Mouse (Mus musculus) E14TG2a.4 (cell line): Measurements from ENCODE around the gene Rasgef1a.

Source experiments
- H3K27me3 ChIP-seq: 2 replicates; pipeline ENCODE4 v1.6.1; 2014; ENCODE audit warnings: low read length, control low read depth; ENCODE audit not compliant: insufficient read depth
- H3K36me3 ChIP-seq: 2 replicates; pipeline ENCODE4 v1.6.1; 2014; ENCODE audit warnings: low read length, control low read depth; ENCODE audit not compliant: insufficient read depth
- H3K4me1 ChIP-seq: replicated peaks from 2 replicates; pipeline ENCODE4 v1.6.1; 2014; ENCODE audit warnings: low read depth, low read length, control low read depth
- H3K4me3 ChIP-seq: replicated peaks from 2 replicates; pipeline ENCODE4 v1.5.1; 2014; ENCODE audit warnings: mild to moderate bottlenecking, low read length
- H3K9me3 ChIP-seq: 2 replicates; pipeline ENCODE4 v1.6.1; 2014; ENCODE audit warnings: low read length, control low read depth
- CTCF ChIP-seq: conservative IDR thresholded peaks from 2 replicates; pipeline ENCODE4 v1.5.1; 2014; ENCODE audit warnings: low read length
- NANOG ChIP-seq: IDR thresholded peaks from 2 replicates; pipeline ENCODE4 v1.6.1; 2014; ENCODE audit warnings: borderline replicate concordance, low read length, mixed read lengths
- POU5F1 ChIP-seq: IDR thresholded peaks from 2 replicates; pipeline ENCODE4 v1.6.1; 2014; ENCODE audit warnings: low read length, borderline replicate concordance

Gene Rasgef1a

GRCm38 (mm10) chr6:118010756-118011615, at the start of gene Rasgef1a:
TSS of gene Rasgef1a (plus strand) at chr6:118011438.
- Histone ChIP-seq H3K4me3 (peak within 1 kb of the TSS; percentile 80), H3K9me3 (no peaks in the 10 kb centered on the region), H3K36me3 (no peaks in the 10 kb centered on the region), H3K27me3 (peaks cover 71% of the 10 kb centered on the region), H3K4me1 (peaks cover 7% of the 10 kb centered on the region)
- TF ChIP-seq NANOG (no peak), CTCF (no peak), POU5F1 (no peak)

- H3K9me3 ChIP-seq: peaks cover 5% of the 10 kb centered on the region; the same call in 1 of the 2 replicates
- TF ChIP-seq POU5F1 (no peak), NANOG (no peak), CTCF (peak; percentile 70)
- H3K4me1 ChIP-seq: peaks cover 40% of the 10 kb centered on the region
- no peaks in the 10 kb centered on the region for H3K27me3 ChIP-seq
- no peaks in the 10 kb centered on the region for H3K36me3 ChIP-seq
- no peak overlapping the region for H3K4me3 ChIP-seq
Observed at GRCm38 (mm10) chr6:117963201-117963600, 48.0 kb upstream of the Rasgef1a start.

GRCm38 (mm10) chr6:117966729-117967128, 44.5 kb upstream of the Rasgef1a start:
- TF ChIP-seq POU5F1: no peak
- no peak for TF ChIP-seq NANOG
- TF ChIP-seq CTCF: no peak
- peaks cover 5% of the 10 kb centered on the region; the same call in 1 of the 2 replicates for H3K9me3 ChIP-seq
- no peaks in the 10 kb centered on the region for H3K36me3 ChIP-seq
- peaks cover 29% of the 10 kb centered on the region for H3K4me1 ChIP-seq
- 0 out of 2 replicates have a peak overlapping the region, but pooled peaks have one; percentile 4 for H3K4me3 ChIP-seq
- H3K27me3 ChIP-seq: no peaks in the 10 kb centered on the region

- peaks cover 18% of the 10 kb centered on the region for H3K4me1 ChIP-seq
- H3K9me3 ChIP-seq: no peaks in the 10 kb centered on the region
- no peaks in the 10 kb centered on the region for H3K36me3 ChIP-seq
- no peak overlapping the region for H3K4me3 ChIP-seq
- TF ChIP-seq NANOG (no peak), CTCF (peak; percentile 26), POU5F1 (no peak)
- H3K27me3 ChIP-seq: peaks cover 16% of the 10 kb centered on the region
Observed at GRCm38 (mm10) chr6:117987173-117987572, 24.1 kb upstream of the Rasgef1a start.

GRCm38 (mm10) chr6:117989209-117989608, 22.0 kb upstream of the Rasgef1a start:
- no peak overlapping the region for H3K4me3 ChIP-seq

GRCm38 (mm10) chr6:117990649-117991048, 20.6 kb upstream of the Rasgef1a start:
- Histone ChIP-seq H3K4me3 (no peak overlapping the region), H3K27me3 (peaks cover 34% of the 10 kb centered on the region), H3K4me1 (peaks cover 23% of the 10 kb centered on the region), H3K36me3 (no peaks in the 10 kb centered on the region), H3K9me3 (no peaks in the 10 kb centered on the region)
- TF ChIP-seq POU5F1: no peak
- TF ChIP-seq NANOG: no peak
- TF ChIP-seq CTCF: no peak

More at GRCm38 (mm10) chr6:117989209-117989608, 22.0 kb upstream of the Rasgef1a start:
- peaks cover 23% of the 10 kb centered on the region for H3K4me1 ChIP-seq
- no peaks in the 10 kb centered on the region for H3K9me3 ChIP-seq
- peaks cover 26% of the 10 kb centered on the region for H3K27me3 ChIP-seq
- TF ChIP-seq CTCF: no peak
- no peak for TF ChIP-seq POU5F1
- no peaks in the 10 kb centered on the region for H3K36me3 ChIP-seq

GRCm38 (mm10) chr6:117991297-117991696, 19.9 kb upstream of the Rasgef1a start:
- Histone ChIP-seq H3K4me1 (peaks cover 23% of the 10 kb centered on the region), H3K9me3 (no peaks in the 10 kb centered on the region), H3K36me3 (no peaks in the 10 kb centered on the region), H3K4me3 (no peak overlapping the region), H3K27me3 (peaks cover 40% of the 10 kb centered on the region)
- TF ChIP-seq NANOG (no peak), POU5F1 (no peak), CTCF (no peak)

GRCm38 (mm10) chr6:117991928-117992327, 19.3 kb upstream of the Rasgef1a start:
- Histone ChIP-seq H3K9me3 (no peaks in the 10 kb centered on the region), H3K36me3 (no peaks in the 10 kb centered on the region), H3K27me3 (peaks cover 46% of the 10 kb centered on the region), H3K4me3 (no peak overlapping the region), H3K4me1 (peaks cover 29% of the 10 kb centered on the region)
- no peak for TF ChIP-seq NANOG
- no peak for TF ChIP-seq POU5F1
- no peak for TF ChIP-seq CTCF
